Mouse (Mus musculus) liver, embryonic 14.5 days (tissue): ENCODE results near the gene Cyp2t4. TPM values are rescaled to one million over a fixed set of nuclear protein-coding genes. Genes with fewer than 3 reads are reported as not detected.

Experiments
- ATAC-seq: fragments of 200-750 bp; cut with Nextera tagmentation; 2 replicates; pipeline ENCODE4 v1.8.0; 2017; ENCODE audit warnings: moderate number of reproducible peaks, mild to moderate bottlenecking, moderate library complexity; ENCODE audit not compliant: insufficient read depth
- DNase-seq, 3 experiments: peaks; one replicate each; pipeline ENCODE4 v3.0.0-alpha.2; 2012 to 2013; ENCODE audit warnings: low read depth in 3 of 3, low spot score in 3 of 3
- H3K27ac ChIP-seq: fragments of 300-500 bp; sonication (generic); 2 replicates; pipeline ENCODE4 v1.5.1; 2014; ENCODE audit warnings: moderate library complexity, mild to moderate bottlenecking, control low read depth, inconsistent platforms
- H3K27me3 ChIP-seq: fragments of 300-500 bp; sonication (generic); 2 replicates; pipeline ENCODE4 v1.6.1; 2014; ENCODE audit warnings: mild to moderate bottlenecking, low read length, moderate library complexity; ENCODE audit not compliant: control insufficient read depth, insufficient read depth
- H3K36me3 ChIP-seq: fragments of 300-500 bp; sonication (generic); replicated peaks from 2 replicates; pipeline ENCODE4 v1.6.1; 2014; ENCODE audit warnings: low read depth; ENCODE audit not compliant: control insufficient read depth, insufficient read depth
- H3K4me1 ChIP-seq, 2 experiments: fragments of 200-500 bp in 1 of 2; fragments of 300-500 bp in 1 of 2; sonication (generic) in 1 of 2; replicated peaks; 2 replicates each; pipeline ENCODE4 v1.6.1; 2012 to 2014; ENCODE audit warnings: antibody characterized with exemption in 1 of 2, inconsistent platforms in 1 of 2, low read length in 1 of 2; ENCODE audit not compliant: control insufficient read depth in 2 of 2, insufficient read depth in 2 of 2
- H3K4me2 ChIP-seq: fragments of 300-500 bp; sonication (generic); 2 replicates; pipeline ENCODE4 v1.6.1; 2014; ENCODE audit warnings: low read depth, mild to moderate bottlenecking, control low read depth, moderate library complexity
- H3K4me3 ChIP-seq, 2 experiments: fragments of 200-500 bp in 1 of 2; fragments of 300-500 bp in 1 of 2; sonication (generic) in 1 of 2; 2 replicates each; pipeline ENCODE4 v1.5.1; 2012 to 2014; ENCODE audit warnings: low read depth in 2 of 2, low read length in 2 of 2, mild to moderate bottlenecking in 2 of 2, control low read depth in 1 of 2, inconsistent platforms in 1 of 2, moderate library complexity in 1 of 2; ENCODE audit not compliant: insufficient read depth in 1 of 2
- H3K9ac ChIP-seq: fragments of 300-500 bp; sonication (generic); replicated peaks from 2 replicates; pipeline ENCODE4 v1.6.1; 2014; ENCODE audit warnings: mild to moderate bottlenecking, control low read depth, moderate library complexity
- H3K9me3 ChIP-seq: fragments of 300-500 bp; sonication (generic); 2 replicates; pipeline ENCODE4 v1.6.1; 2016; ENCODE audit warnings: low read length, mixed read lengths; ENCODE audit not compliant: control insufficient read depth
- CTCF ChIP-seq: IDR thresholded peaks from 2 replicates; pipeline ENCODE4 v1.5.1; 2016; ENCODE audit warnings: antibody characterized with exemption, low read depth, control low read depth
- EP300 ChIP-seq: IDR thresholded peaks from 2 replicates; pipeline ENCODE4 v1.6.1; 2016; ENCODE audit warnings: antibody characterized with exemption, low read depth
- WGBS: fragments of 180-500 bp; shearing (Covaris S2); extraction: QIAGEN DNeasy Blood & Tissue Kit; methylation state at CpG from one replicate; pipeline ENCODE4 v1.1.7; 2014; ENCODE audit not compliant: insufficient replicate concordance; 5-methylcytosine and 5-hydroxymethylcytosine counted together
- polyA plus RNA-seq, 2 experiments: library from polyadenylated mRNA; depleted of rRNA in 1 of 2; stranded (reverse) in 1 of 2; unstranded in 1 of 2; fragments of >200 nt; fragmentation: Nextera tagmentation in 1 of 2; extraction: Ambion mirVana in 1 of 2; gene quantifications; 2 replicates each; pipeline versions ENCODE4 v1.2.1 to v1.2.3; 2012 to 2014

Gene Cyp2t4
- polyA plus RNA-seq, 2 experiments, result not detected

DNA sequence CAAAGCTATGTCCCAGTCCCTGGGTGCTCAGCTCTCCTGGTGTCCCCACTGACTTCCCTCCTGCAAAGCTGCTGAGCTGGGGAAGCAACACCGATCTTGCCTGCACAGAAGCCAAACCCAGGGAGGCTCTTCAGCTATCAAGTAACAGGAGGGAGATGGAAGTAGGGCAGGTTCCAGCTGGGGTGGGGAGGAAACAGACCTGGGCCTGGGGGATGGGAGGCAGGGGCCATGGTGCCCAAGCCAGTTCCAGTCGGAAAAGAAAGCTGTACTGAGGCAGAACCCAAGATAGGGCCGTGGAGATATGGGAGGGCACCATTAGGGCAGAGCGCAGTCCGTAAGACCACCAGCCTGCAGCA, 9.9 kb downstream of the Cyp2t4 start:
- Histone ChIP-seq H3K4me1 (peaks cover 0 to 19% of the 10 kb centered on the region in 2 experiments; a peak in 3 of 4 replicates), H3K9ac (no peak overlapping the region), H3K4me3 (no peak overlapping the region), H3K36me3 (peaks cover 2% of the 10 kb centered on the region), H3K9me3 (no peaks in the 10 kb centered on the region), H3K4me2 (no peak overlapping the region), H3K27ac (no peak overlapping the region), H3K27me3 (no peaks in the 10 kb centered on the region)
- 77% methylated on average over 5 of the region's 5 CpGs for WGBS
- no peak for DNase-seq
- no peak for ATAC-seq
- TF ChIP-seq CTCF (no peak), EP300 (no peak)

DNA sequence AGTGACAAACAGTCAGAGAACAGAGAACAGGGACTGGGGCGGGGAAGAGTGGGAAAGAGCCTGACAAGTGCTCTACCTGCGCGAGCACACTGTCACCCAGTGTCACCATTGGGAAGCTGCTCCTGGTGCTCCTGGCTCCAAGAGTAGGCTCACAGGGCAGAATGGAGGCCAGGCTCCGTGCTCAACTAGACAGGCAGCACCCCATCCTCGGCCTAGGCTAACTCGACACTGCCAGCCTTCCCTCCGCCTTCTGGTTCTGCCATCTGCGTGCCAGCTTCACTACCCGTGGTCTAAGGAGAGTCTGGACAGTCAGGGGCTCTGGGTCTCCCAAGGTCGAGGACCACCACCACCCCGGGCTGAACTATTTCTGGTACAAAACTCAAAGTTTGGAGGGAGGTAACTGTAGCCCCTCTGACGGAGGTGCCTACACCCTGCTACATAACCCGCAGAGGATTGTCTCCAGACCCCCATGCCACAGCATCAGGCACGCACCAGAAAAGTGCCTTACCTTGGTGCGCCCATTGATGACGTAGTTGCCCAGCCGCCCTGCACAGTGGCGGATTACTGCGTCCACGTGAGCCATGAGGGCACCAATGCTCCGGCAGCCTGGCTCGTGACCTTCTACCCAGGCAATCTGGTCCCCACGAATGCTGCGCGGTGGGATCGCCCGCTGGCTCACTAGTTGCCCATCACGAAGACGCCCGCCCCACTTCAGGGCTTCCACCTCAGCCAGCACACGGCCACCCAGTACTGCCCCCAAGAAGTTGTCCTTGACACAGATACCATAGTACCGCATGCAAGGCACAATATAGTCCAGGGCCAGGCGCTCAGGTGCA, 10.8 kb downstream of the Cyp2t4 start:
- H3K4me3 ChIP-seq, result no peak overlapping the region
- H3K27ac ChIP-seq, result no peak overlapping the region
- ATAC-seq (no peak), DNase-seq (no peak)
- H3K4me1 ChIP-seq, result peaks cover 0 to 19% of the 10 kb centered on the region in 2 experiments; a peak in 3 of 4 replicates
- TF ChIP-seq CTCF (no peak), EP300 (no peak)
- H3K27me3 ChIP-seq, result no peaks in the 10 kb centered on the region
- H3K9me3 ChIP-seq, result no peaks in the 10 kb centered on the region
- WGBS, result 84% methylated on average over 33 of the region's 33 CpGs
- no peaks in the 10 kb centered on the region for H3K36me3 ChIP-seq
- H3K4me2 ChIP-seq, result peak overlapping the region; percentile 8; the same call in 1 of the 2 replicates
- H3K9ac ChIP-seq, result no peak overlapping the region

DNA sequence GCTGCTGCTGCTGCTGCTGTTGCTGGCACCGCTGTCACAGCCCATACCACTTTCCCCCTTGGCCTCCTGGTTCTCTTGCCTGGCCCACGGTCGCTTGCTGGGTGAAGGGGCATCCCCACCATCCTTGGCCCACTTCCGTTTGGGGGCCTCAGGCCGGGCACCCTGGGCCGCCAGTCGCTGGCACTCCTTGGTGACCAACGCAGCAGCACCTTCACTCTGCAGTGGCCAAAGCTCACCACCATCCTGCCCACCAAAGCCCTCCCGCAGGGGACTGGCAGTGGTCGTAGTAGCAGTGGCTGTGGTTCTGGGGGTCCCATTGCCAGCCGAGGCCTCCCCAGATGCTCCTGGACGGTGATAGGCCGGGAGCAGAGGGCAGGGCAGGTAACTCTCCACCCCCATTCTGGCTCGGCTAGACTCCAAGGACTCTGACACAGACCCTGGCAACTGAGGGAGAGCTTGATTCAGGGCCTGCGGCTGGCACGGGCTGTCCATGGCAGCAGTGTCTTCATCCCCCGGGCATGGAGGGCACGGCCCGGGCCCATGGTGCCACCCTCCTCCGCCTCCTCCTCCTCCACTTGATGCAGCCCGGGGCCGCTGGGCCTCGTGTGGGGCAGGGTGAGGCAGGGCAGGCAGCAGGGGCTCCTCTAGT, 11.6 kb downstream of the Cyp2t4 start:
- DNase-seq, result no peak
- no peak for ATAC-seq

DNA sequence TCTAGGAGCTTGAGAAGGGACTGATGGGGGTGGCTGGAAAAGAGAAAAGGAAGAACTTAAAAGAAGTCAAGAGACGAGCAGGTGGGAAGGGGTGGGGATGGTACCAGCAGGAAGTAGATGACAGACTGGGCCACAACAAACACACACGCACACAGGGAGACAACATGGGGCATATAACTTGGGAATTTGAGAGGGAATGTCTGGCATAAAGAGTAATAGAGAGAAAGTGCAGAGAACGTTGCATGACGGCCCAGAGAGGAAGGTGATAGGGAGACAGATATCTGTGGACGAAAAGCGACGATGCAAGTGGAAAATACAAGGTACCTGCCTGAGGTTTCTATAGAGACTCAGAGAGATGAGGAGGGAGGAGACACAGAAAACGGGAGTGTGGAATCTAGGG, 12.2 kb downstream of the Cyp2t4 start:
- Histone ChIP-seq H3K9me3 (no peaks in the 10 kb centered on the region), H3K4me3 (peak overlapping the region; percentile 77 to 81), H3K27ac (peak overlapping the region; percentile 53), H3K36me3 (no peaks in the 10 kb centered on the region), H3K9ac (peak overlapping the region; percentile 74), H3K4me2 (peak overlapping the region; percentile 78), H3K4me1 (peaks cover 0 to 13% of the 10 kb centered on the region in 2 experiments; a peak in 3 of 4 replicates), H3K27me3 (no peaks in the 10 kb centered on the region)
- DNase-seq, result no peak
- no peak for TF ChIP-seq CTCF
- no peak for TF ChIP-seq EP300
- 1% methylated on average over 8 of the region's 8 CpGs for WGBS
- no peak for ATAC-seq

More for the DNA sequence above, 11.6 kb downstream of the Cyp2t4 start:
- Histone ChIP-seq H3K4me3 (peak overlapping the region; percentile 77 to 81; a peak in 3 of 4 replicates), H3K36me3 (no peaks in the 10 kb centered on the region), H3K27ac (peak overlapping the region; percentile 53; the same call in 1 of the 2 replicates), H3K4me1 (peaks cover 0 to 18% of the 10 kb centered on the region in 2 experiments; a peak in 3 of 4 replicates), H3K9ac (peak overlapping the region; percentile 74; the same call in 1 of the 2 replicates), H3K9me3 (no peaks in the 10 kb centered on the region), H3K27me3 (no peaks in the 10 kb centered on the region), H3K4me2 (peak overlapping the region; percentile 78)
- 79% methylated on average over 23 of the region's 23 CpGs for WGBS
- TF ChIP-seq EP300, result no peak
- TF ChIP-seq CTCF, result no peak

DNA sequence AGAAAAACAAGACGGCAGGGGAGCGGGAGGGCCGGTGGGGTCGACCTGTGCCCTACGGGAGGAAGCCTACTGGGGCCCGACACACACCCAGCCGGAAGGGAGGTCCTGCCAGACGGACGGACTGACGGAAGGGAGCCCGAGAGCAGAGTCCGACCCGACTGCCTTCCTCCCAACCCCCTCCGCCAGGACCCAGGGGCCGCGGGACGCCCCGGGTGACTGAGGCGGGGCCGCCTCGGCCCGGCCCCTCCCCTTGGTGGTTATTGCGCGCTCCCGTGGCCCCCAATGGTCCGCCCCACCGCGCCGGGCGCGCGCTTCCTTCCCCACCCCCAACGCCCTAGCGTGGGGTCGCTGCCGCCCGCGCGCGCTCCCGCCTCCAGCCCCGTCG, 12.7 kb downstream of the Cyp2t4 start:
- peak overlapping the region; percentile 74 for H3K9ac ChIP-seq
- H3K27me3 ChIP-seq, result no peaks in the 10 kb centered on the region
- 2% methylated on average over 32 of the region's 43 CpGs for WGBS
- H3K4me3 ChIP-seq, result peak overlapping the region; percentile 77 to 81
- DNase-seq (peak; percentile 59 to 67 (median 66)), ATAC-seq (peak; percentile 75)
- peak overlapping the region; percentile 78 for H3K4me2 ChIP-seq
- H3K36me3 ChIP-seq, result no peaks in the 10 kb centered on the region
- H3K9me3 ChIP-seq, result no peaks in the 10 kb centered on the region
- TF ChIP-seq EP300 (no peak), CTCF (no peak)
- peak overlapping the region; percentile 53 for H3K27ac ChIP-seq
- peaks cover 0 to 12% of the 10 kb centered on the region in 2 experiments; a peak in 3 of 4 replicates for H3K4me1 ChIP-seq
